Mouse (Mus musculus): Measurements from ENCODE around the gene Impdh2. TPM values are rescaled to one million over a fixed set of nuclear protein-coding genes. Genes with fewer than 3 reads are reported as not detected.
A peak's percentile ranks its signal among the peaks of the same experiment; 100 is the strongest.

Impdh2 gene
- polyA plus RNA-seq, 1 experiment = 160 TPM

- WGBS = 95% methylated on average over 8 of the region's 8 CpGs
- no peak for DNase-seq
- no peak for TF ChIP-seq CTCF (IDR thresholded peaks at IDR 0.05; ENCODE audit: borderline replicate concordance, control insufficient read depth, extremely low read depth, insufficient read depth, low read length, poor library complexity)
- TF ChIP-seq POLR2A (IDR thresholded peaks at IDR 0.05; ENCODE audit: control insufficient read depth, extremely low read depth, insufficient read depth, low read length, poor library complexity) = no peak
- no peak overlapping the region for H3K27ac ChIP-seq (ENCODE audit: control insufficient read depth, insufficient read depth, low read length)
- peaks cover 21% of the 10 kb centered on the region for H3K4me1 ChIP-seq (replicated peaks; ENCODE audit: control insufficient read depth, insufficient read depth, low read length)
- peaks cover 11% of the 10 kb centered on the region for H3K36me3 ChIP-seq (ENCODE audit: control insufficient read depth, insufficient read depth, low read length)
- no peaks in the 10 kb centered on the region for H3K27me3 ChIP-seq (ENCODE audit: control insufficient read depth, insufficient read depth, low read length)
- no peak overlapping the region for H3K4me3 ChIP-seq (ENCODE audit: control insufficient read depth, insufficient read depth, low read length)
Measured at GRCm38 (mm10) chr9:108563671-108564070, 3.6 kb downstream of the Impdh2 start.

DNA sequence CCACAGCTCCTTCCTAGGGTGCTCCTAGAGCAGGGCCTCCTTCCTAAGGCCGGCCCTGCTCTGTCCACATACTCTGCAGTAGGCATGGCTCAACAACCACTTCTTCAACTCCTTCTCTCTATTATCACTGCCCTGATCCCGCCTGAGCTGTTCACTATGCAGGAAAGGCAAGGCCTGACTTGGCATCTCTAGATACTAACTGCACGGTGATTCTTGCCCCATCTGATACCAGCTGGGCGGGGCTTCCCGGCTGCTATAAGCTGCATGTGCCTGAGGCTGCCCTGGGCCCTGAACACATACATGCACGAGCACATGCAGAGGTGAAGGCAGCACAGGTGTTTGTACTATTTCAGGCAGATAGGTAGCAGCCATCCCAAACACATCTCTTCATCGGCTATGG, 4.0 kb downstream of the Impdh2 start:
- no peak for DNase-seq

DNA sequence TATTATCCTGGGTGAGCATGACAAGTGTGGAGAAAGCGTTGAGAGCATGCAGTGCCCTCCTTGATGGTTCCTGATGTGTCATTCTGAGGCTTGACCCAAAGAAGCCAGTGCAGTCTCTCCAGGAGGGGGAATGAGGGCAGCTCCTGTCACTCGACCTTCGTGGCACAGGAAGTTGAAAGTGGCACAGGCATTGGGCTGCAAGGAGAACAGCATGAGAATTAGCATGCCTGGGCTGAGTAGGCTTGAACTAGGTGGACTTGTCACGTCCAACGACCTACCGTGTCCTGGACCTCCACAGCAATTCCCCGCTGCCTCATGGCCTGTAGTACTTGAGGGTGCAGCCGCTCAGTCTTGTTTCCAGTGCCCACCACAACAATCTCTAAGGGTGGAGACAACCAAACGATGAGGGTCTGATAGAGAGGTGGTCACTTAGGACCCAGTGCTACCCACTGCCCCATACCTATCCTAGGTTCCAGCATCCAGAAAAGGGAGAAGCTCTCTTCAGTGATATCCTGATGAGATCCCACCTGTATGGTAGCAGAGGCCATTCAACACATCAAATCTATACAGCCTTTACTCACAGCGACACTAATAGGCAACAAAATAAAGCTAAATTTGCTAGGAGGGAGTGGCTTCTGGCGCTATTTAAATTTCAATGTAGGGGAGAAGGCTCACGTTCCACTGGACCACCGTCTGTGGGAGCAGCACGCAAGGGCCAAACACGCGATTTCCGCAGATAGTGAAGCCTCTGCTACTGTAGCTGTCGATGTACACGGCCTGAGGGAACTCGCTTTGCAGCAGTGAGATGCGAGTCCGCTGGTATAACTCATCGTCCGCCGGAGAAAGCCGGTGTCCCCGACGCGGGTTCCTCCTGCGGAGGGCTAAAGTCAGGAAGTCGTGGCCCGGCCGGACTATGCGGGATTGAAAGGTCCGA, 6.1 kb downstream of the Impdh2 start:
- H3K36me3 ChIP-seq (ENCODE audit: control insufficient read depth, insufficient read depth, low read length) = peaks cover 3% of the 10 kb centered on the region; the same call in 1 of the 2 replicates

More for the DNA sequence above, 4.0 kb downstream of the Impdh2 start:
- TF ChIP-seq POLR2A (IDR thresholded peaks at IDR 0.05; ENCODE audit: control insufficient read depth, extremely low read depth, insufficient read depth, low read length, poor library complexity) = no peak
- no peak for TF ChIP-seq CTCF (IDR thresholded peaks at IDR 0.05; ENCODE audit: borderline replicate concordance, control insufficient read depth, extremely low read depth, insufficient read depth, low read length, poor library complexity)
- 91% methylated on average over 7 of the region's 7 CpGs for WGBS
- Histone ChIP-seq H3K27ac (ENCODE audit: control insufficient read depth, insufficient read depth, low read length) (no peak overlapping the region), H3K36me3 (ENCODE audit: control insufficient read depth, insufficient read depth, low read length) (peaks cover 8% of the 10 kb centered on the region), H3K4me1 (replicated peaks; ENCODE audit: control insufficient read depth, insufficient read depth, low read length) (peaks cover 23% of the 10 kb centered on the region), H3K27me3 (ENCODE audit: control insufficient read depth, insufficient read depth, low read length) (no peaks in the 10 kb centered on the region), H3K4me3 (ENCODE audit: control insufficient read depth, insufficient read depth, low read length) (no peak overlapping the region)

DNA sequence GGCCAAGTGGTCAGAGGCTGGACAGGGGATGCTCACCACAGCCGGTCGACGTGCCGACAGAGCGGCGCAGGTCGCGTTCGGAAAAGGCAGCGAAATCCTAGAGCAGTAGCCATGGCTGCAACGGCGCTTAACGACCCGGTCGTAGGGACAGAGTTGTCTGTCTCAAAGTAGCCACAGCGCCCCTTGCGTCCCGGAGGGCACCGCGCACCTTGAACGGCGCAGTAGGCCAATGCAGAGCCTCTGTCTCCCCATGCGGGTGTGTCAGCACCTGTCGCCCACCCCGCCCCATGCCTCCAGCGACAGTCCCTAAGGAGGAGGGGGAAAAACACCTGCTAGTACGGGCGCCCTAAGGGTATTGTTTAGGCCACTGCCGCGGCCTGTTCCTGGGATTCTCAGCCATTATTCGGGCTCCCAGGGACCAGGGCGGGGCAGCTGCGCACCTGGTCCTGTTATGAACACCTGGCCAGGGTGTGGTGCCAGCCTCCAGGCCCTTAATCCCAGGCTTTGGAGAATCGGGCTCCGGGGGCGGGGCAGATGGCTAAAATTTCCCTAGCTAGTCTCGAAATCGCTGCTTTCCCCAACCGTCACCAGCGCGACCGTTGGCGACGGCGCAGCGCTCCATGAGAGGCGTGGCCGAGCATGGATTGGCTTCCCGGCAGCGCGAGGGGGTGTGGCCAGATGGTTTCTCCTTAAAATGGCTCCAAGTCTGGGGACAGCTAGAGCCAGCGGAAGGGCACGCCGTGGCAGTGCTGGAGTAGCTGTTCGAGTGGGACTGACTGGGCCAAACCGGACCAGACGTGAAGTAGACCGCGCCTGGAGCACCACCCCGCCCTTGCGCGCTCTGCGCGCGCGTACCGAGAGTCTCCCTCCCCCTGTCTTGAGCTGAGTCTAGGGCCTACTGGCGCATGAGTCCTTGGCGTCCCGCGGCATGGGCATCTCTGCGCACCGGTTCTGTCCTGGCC, 7.0 kb downstream of the Impdh2 start, which contains the start of gene Ndufaf3:
Gene Ndufaf3 (minus strand): TSS at position 620 of the 962 bp plus-strand sequence.
- peak; percentile 98 for DNase-seq
- Histone ChIP-seq H3K36me3 (ENCODE audit: control insufficient read depth, insufficient read depth, low read length) (peaks cover 7% of the 10 kb centered on the region), H3K4me3 (ENCODE audit: control insufficient read depth, insufficient read depth, low read length) (peak within 1 kb of the TSS; percentile 87), H3K27ac (ENCODE audit: control insufficient read depth, insufficient read depth, low read length) (peak within 1 kb of the TSS; percentile 81), H3K4me1 (replicated peaks; ENCODE audit: control insufficient read depth, insufficient read depth, low read length) (peaks cover 23% of the 10 kb centered on the region), H3K27me3 (ENCODE audit: control insufficient read depth, insufficient read depth, low read length) (no peaks in the 10 kb centered on the region)
- TF ChIP-seq CTCF (IDR thresholded peaks at IDR 0.05; ENCODE audit: borderline replicate concordance, control insufficient read depth, extremely low read depth, insufficient read depth, low read length, poor library complexity) = peak; percentile 95
- peak; percentile 95; the same call in 1 of the 2 replicates for TF ChIP-seq POLR2A (IDR thresholded peaks at IDR 0.05; ENCODE audit: control insufficient read depth, extremely low read depth, insufficient read depth, low read length, poor library complexity)
- under 1% methylated on average over 73 of the region's 73 CpGs for WGBS

More for the DNA sequence above, 6.1 kb downstream of the Impdh2 start:
- no peak for DNase-seq
- peak overlapping the region; percentile 87 for H3K4me3 ChIP-seq (ENCODE audit: control insufficient read depth, insufficient read depth, low read length)
- H3K27me3 ChIP-seq (ENCODE audit: control insufficient read depth, insufficient read depth, low read length) = no peaks in the 10 kb centered on the region
- no peak for TF ChIP-seq POLR2A (IDR thresholded peaks at IDR 0.05; ENCODE audit: control insufficient read depth, extremely low read depth, insufficient read depth, low read length, poor library complexity)
- TF ChIP-seq CTCF (IDR thresholded peaks at IDR 0.05; ENCODE audit: borderline replicate concordance, control insufficient read depth, extremely low read depth, insufficient read depth, low read length, poor library complexity) = no peak
- H3K4me1 ChIP-seq (replicated peaks; ENCODE audit: control insufficient read depth, insufficient read depth, low read length) = peaks cover 29% of the 10 kb centered on the region
- H3K27ac ChIP-seq (ENCODE audit: control insufficient read depth, insufficient read depth, low read length) = peak overlapping the region; percentile 55
- WGBS = 16% methylated on average over 35 of the region's 35 CpGs

DNA sequence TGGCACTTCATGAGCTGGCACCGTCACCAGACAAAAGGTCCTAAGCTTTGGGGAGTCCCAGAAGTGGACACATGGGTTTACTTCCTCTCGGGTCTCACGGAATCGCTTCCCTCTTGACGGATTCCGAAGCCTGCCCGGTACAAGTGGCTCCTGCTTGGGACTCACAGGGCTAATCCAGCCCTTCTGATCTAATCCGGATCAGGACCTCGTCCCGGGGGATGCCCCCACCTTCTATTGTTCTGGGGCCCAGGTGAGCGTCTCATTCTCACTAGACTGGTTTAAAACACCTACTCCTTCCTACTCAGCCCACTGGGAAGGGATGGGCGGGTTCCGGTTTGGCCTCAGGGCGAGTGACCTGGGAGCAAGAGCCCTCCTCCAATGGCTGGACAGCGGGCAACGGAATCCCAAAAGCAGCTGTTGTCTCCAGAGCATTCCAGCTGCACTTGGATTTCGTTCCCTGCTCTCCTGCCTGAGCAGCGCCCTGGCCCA, 7.9 kb downstream of the Impdh2 start:
- peak; percentile 35 for DNase-seq
- H3K4me1 ChIP-seq (replicated peaks; ENCODE audit: control insufficient read depth, insufficient read depth, low read length) = peaks cover 23% of the 10 kb centered on the region
- 0 out of 2 replicates have a peak, but pooled peaks have one; percentile 12 for TF ChIP-seq CTCF (IDR thresholded peaks at IDR 0.05; ENCODE audit: borderline replicate concordance, control insufficient read depth, extremely low read depth, insufficient read depth, low read length, poor library complexity)
- TF ChIP-seq POLR2A (IDR thresholded peaks at IDR 0.05; ENCODE audit: control insufficient read depth, extremely low read depth, insufficient read depth, low read length, poor library complexity) = peak; percentile 12; the same call in 1 of the 2 replicates
- H3K36me3 ChIP-seq (ENCODE audit: control insufficient read depth, insufficient read depth, low read length) = peaks cover 10% of the 10 kb centered on the region
- 4% methylated on average over 18 of the region's 18 CpGs for WGBS
- H3K27ac ChIP-seq (ENCODE audit: control insufficient read depth, insufficient read depth, low read length) = peak overlapping the region; percentile 61
- H3K27me3 ChIP-seq (ENCODE audit: control insufficient read depth, insufficient read depth, low read length) = no peaks in the 10 kb centered on the region
- H3K4me3 ChIP-seq (ENCODE audit: control insufficient read depth, insufficient read depth, low read length) = peak overlapping the region; percentile 87
